Mouse (Mus musculus) naive thymus-derived CD4-positive, alpha-beta T cell, adult 2 months (primary cell): ENCODE data around the gene Gm42906.

ENCODE experiments used
- DNase-seq: peaks from one replicate; pipeline ENCODE4 v3.0.0-alpha.2; 2011; ENCODE audit warnings: low read depth

Gm42906 gene

GRCm38 (mm10) chr5:151023461-151023860 lies 404.5 kb downstream of the Gm42906 start:
- no peak for DNase-seq

DNA sequence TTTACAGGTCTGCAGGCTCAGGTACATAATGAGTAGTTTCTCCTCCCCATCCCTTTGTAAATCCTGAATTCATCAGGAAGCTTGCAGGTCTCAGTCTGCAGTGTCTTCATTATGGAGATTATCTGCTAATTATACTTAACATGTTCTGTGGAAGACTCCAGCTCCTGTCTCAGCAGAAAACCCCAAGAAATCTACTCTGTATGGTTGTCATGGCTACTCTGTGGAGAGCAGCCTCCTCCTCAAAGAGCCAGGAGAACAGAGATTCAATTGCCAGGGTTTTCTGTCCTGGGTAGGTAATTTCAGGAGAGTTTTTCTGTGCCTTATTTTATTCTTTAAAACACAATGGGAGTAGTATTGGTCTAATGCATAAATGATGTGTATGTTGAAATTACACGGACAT lies 405.0 kb downstream of the Gm42906 start:
- no peak for DNase-seq

- no peak for DNase-seq
Observed at GRCm38 (mm10) chr5:151022026-151022425, 405.9 kb downstream of the Gm42906 start.

- no peak for DNase-seq
Observed at GRCm38 (mm10) chr5:151020831-151021230, 407.1 kb downstream of the Gm42906 start.

DNA sequence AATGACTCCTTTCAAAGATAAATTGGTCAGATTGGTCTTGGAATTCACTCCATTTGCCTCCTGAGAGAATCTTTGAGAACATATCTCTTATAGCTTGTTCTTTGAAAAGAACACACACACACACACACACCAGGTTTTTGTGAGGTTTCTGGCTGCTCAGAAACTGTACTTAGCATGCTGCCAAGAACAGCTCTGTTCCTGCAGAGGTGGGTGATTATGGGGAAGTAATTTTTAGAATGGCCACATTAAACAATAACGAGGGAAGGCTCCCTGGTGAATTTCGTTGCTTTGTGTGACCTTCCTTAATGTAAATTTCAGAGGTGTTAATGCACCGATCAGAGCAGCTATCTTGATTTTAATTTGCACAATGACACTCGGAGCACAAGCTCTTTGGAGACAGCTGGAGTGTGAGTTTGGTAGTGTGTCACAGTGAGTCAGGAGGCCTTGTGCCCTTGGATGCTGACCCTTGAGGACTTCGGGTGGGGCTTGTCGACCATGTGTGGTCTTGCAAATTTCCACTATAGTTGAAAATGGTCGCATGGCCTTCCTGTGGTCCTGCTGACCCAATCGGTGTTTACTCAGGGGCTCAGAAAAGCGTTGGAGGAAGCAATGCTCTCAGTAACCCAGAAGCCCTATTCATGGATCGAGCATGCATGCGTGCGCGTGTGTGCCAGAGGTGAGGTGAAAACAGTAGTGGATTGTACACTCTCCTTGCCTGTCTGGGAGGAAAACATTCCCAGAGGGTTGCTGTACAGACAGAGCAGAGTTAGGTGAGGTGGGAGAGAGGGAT lies 407.7 kb downstream of the Gm42906 start:
- DNase-seq, result no peak

- DNase-seq, result no peak
Observed at GRCm38 (mm10) chr5:151018959-151019358, 409.0 kb downstream of the Gm42906 start.

DNA sequence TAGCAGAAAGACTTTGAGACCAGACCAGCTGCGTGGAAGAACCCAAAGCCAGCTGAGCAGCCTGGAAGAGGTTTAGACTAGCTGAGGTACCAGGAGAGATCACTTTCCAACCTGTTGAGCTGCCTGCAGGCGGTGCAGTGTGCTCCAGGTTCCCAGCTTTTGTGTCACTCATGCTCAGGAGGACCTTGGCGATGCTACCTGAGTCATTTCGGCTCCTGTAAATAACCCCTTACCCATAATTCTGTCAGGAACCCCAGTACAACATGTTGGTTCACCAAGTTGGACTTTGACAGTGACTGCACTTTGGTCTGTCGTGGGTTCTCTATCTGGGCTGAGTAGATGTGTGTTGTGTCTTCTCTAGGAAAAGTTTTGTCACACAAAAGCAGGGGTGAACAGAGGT lies 409.5 kb downstream of the Gm42906 start:
- DNase-seq, result no peak
